Mouse (Mus musculus) liver (tissue): ENCODE data around the gene Cdx2.
A peak's percentile ranks its signal among the peaks of the same experiment; 100 is the strongest.

Source experiments
- DNase-seq: peaks from one replicate; pipeline ENCODE4 v3.0.0-alpha.2; 2020; ENCODE audit warnings: mixed read lengths

Cdx2 gene

GRCm38 (mm10) chr5:147306638-147307397, at the start of gene Cdx2:
Cdx2 (minus strand) TSS chr5:147307270.
- DNase-seq: no peak

GRCm38 (mm10) chr5:147356260-147357055, 49.4 kb upstream of the Cdx2 start:
- DNase-seq: no peak

- no peak for DNase-seq
These were observed 48.7 kb upstream of the Cdx2 start for GRCm38 (mm10) chr5:147355788-147356187.

GRCm38 (mm10) chr5:147354985-147355384, 47.9 kb upstream of the Cdx2 start:
- no peak for DNase-seq

- DNase-seq: no peak
These were observed 47.2 kb upstream of the Cdx2 start for GRCm38 (mm10) chr5:147354161-147354780.

GRCm38 (mm10) chr5:147351931-147352330, 44.9 kb upstream of the Cdx2 start:
- no peak for DNase-seq

- no peak for DNase-seq
These were observed 38.9 kb upstream of the Cdx2 start for GRCm38 (mm10) chr5:147345981-147346380.

GRCm38 (mm10) chr5:147343904-147344303, 36.8 kb upstream of the Cdx2 start:
- no peak for DNase-seq

GRCm38 (mm10) chr5:147342901-147343300, 35.8 kb upstream of the Cdx2 start:
- no peak for DNase-seq

GRCm38 (mm10) chr5:147340741-147341414, 33.8 kb upstream of the Cdx2 start:
- no peak for DNase-seq

- no peak for DNase-seq
These were observed 32.5 kb upstream of the Cdx2 start for GRCm38 (mm10) chr5:147339560-147339959.

GRCm38 (mm10) chr5:147338967-147339366, 31.9 kb upstream of the Cdx2 start:
- DNase-seq: no peak

GRCm38 (mm10) chr5:147332711-147333110, 25.6 kb upstream of the Cdx2 start:
- no peak for DNase-seq

GRCm38 (mm10) chr5:147331547-147331946, 24.5 kb upstream of the Cdx2 start:
- peak; percentile 80 for DNase-seq

- DNase-seq: no peak
These were observed 22.9 kb upstream of the Cdx2 start for GRCm38 (mm10) chr5:147329946-147330345.

GRCm38 (mm10) chr5:147327636-147328035, 20.6 kb upstream of the Cdx2 start:
- DNase-seq: no peak

GRCm38 (mm10) chr5:147325931-147326330, 18.9 kb upstream of the Cdx2 start:
- DNase-seq: no peak

GRCm38 (mm10) chr5:147323237-147323917, 16.3 kb upstream of the Cdx2 start:
- DNase-seq: peak; percentile 80

- no peak for DNase-seq
These were observed 15.1 kb upstream of the Cdx2 start, which contains the start of gene Urad for GRCm38 (mm10) chr5:147322183-147322582. Urad (minus strand) TSS chr5:147322440.

- DNase-seq: no peak
These were observed 12.6 kb upstream of the Cdx2 start for GRCm38 (mm10) chr5:147319653-147320052.

GRCm38 (mm10) chr5:147317991-147318390, 10.9 kb upstream of the Cdx2 start:
- no peak for DNase-seq

GRCm38 (mm10) chr5:147317321-147317720, 10.3 kb upstream of the Cdx2 start:
- no peak for DNase-seq
